Mouse (Mus musculus): Measurements from ENCODE around the gene Defb38. TPM values are rescaled to one million over a fixed set of nuclear protein-coding genes. Genes with fewer than 3 reads are reported as not detected.

The Defb38 gene
- polyA plus RNA-seq (2012; rRNA removed): not detected in 2 replicates

GRCm38 (mm10) chr8:19026466-19026865, at the start of gene Defb38:
Gene Defb38, minus strand, starts transcription at chr8:19026566.
- Histone ChIP-seq H3K4me1 (replicated peaks; ENCODE audit: control insufficient read depth, insufficient read depth, low read length) (no peaks in the 10 kb centered on the region), H3K27me3 (ENCODE audit: control insufficient read depth, insufficient read depth, low read length) (no peaks in the 10 kb centered on the region), H3K4me3 (ENCODE audit: control insufficient read depth, insufficient read depth, low read length) (no peak within 1 kb of the TSS), H3K36me3 (ENCODE audit: control insufficient read depth, insufficient read depth, low read length) (no peaks in the 10 kb centered on the region), H3K27ac (ENCODE audit: control insufficient read depth, insufficient read depth, low read length) (no peak within 1 kb of the TSS)
- TF ChIP-seq POLR2A (IDR thresholded peaks at IDR 0.05; ENCODE audit: control insufficient read depth, extremely low read depth, insufficient read depth, low read length, poor library complexity): no peak
- TF ChIP-seq CTCF (IDR thresholded peaks at IDR 0.05; ENCODE audit: borderline replicate concordance, control insufficient read depth, extremely low read depth, insufficient read depth, low read length, poor library complexity): no peak
- DNase-seq: no peak
- WGBS: 93% methylated on average over 1 of the region's 1 CpGs

GRCm38 (mm10) chr8:19066013-19066412, 39.6 kb upstream of the Defb38 start:
- H3K27me3 ChIP-seq (ENCODE audit: control insufficient read depth, insufficient read depth, low read length): no peaks in the 10 kb centered on the region
- no peak for DNase-seq
- no peak overlapping the region for H3K27ac ChIP-seq (ENCODE audit: control insufficient read depth, insufficient read depth, low read length)
- no peak for TF ChIP-seq POLR2A (IDR thresholded peaks at IDR 0.05; ENCODE audit: control insufficient read depth, extremely low read depth, insufficient read depth, low read length, poor library complexity)
- no peak for TF ChIP-seq CTCF (IDR thresholded peaks at IDR 0.05; ENCODE audit: borderline replicate concordance, control insufficient read depth, extremely low read depth, insufficient read depth, low read length, poor library complexity)
- 77% methylated on average over 2 of the region's 2 CpGs for WGBS
- H3K36me3 ChIP-seq (ENCODE audit: control insufficient read depth, insufficient read depth, low read length): no peaks in the 10 kb centered on the region
- no peaks in the 10 kb centered on the region for H3K4me1 ChIP-seq (replicated peaks; ENCODE audit: control insufficient read depth, insufficient read depth, low read length)
- no peak overlapping the region for H3K4me3 ChIP-seq (ENCODE audit: control insufficient read depth, insufficient read depth, low read length)

GRCm38 (mm10) chr8:19064710-19065109, 38.3 kb upstream of the Defb38 start, which contains the start of gene Defb39:
Gene Defb39, minus strand, starts transcription at chr8:19064810.
- Histone ChIP-seq H3K4me3 (ENCODE audit: control insufficient read depth, insufficient read depth, low read length) (no peak within 1 kb of the TSS), H3K36me3 (ENCODE audit: control insufficient read depth, insufficient read depth, low read length) (no peaks in the 10 kb centered on the region), H3K27me3 (ENCODE audit: control insufficient read depth, insufficient read depth, low read length) (no peaks in the 10 kb centered on the region), H3K4me1 (replicated peaks; ENCODE audit: control insufficient read depth, insufficient read depth, low read length) (no peaks in the 10 kb centered on the region), H3K27ac (ENCODE audit: control insufficient read depth, insufficient read depth, low read length) (no peak within 1 kb of the TSS)
- WGBS: 81% methylated on average over 1 of the region's 1 CpGs
- DNase-seq: no peak
- TF ChIP-seq CTCF (IDR thresholded peaks at IDR 0.05; ENCODE audit: borderline replicate concordance, control insufficient read depth, extremely low read depth, insufficient read depth, low read length, poor library complexity): no peak
- no peak for TF ChIP-seq POLR2A (IDR thresholded peaks at IDR 0.05; ENCODE audit: control insufficient read depth, extremely low read depth, insufficient read depth, low read length, poor library complexity)

GRCm38 (mm10) chr8:19062891-19063290, 36.5 kb upstream of the Defb38 start:
- Histone ChIP-seq H3K4me1 (replicated peaks; ENCODE audit: control insufficient read depth, insufficient read depth, low read length) (no peaks in the 10 kb centered on the region), H3K4me3 (ENCODE audit: control insufficient read depth, insufficient read depth, low read length) (no peak overlapping the region), H3K27me3 (ENCODE audit: control insufficient read depth, insufficient read depth, low read length) (no peaks in the 10 kb centered on the region), H3K36me3 (ENCODE audit: control insufficient read depth, insufficient read depth, low read length) (no peaks in the 10 kb centered on the region), H3K27ac (ENCODE audit: control insufficient read depth, insufficient read depth, low read length) (no peak overlapping the region)
- TF ChIP-seq CTCF (IDR thresholded peaks at IDR 0.05; ENCODE audit: borderline replicate concordance, control insufficient read depth, extremely low read depth, insufficient read depth, low read length, poor library complexity) (no peak), POLR2A (IDR thresholded peaks at IDR 0.05; ENCODE audit: control insufficient read depth, extremely low read depth, insufficient read depth, low read length, poor library complexity) (no peak)
- DNase-seq: no peak

- Histone ChIP-seq H3K36me3 (ENCODE audit: control insufficient read depth, insufficient read depth, low read length) (no peaks in the 10 kb centered on the region), H3K4me3 (ENCODE audit: control insufficient read depth, insufficient read depth, low read length) (no peak overlapping the region), H3K4me1 (replicated peaks; ENCODE audit: control insufficient read depth, insufficient read depth, low read length) (no peaks in the 10 kb centered on the region), H3K27ac (ENCODE audit: control insufficient read depth, insufficient read depth, low read length) (no peak overlapping the region), H3K27me3 (ENCODE audit: control insufficient read depth, insufficient read depth, low read length) (no peaks in the 10 kb centered on the region)
- WGBS: 95% methylated on average over 14 of the region's 14 CpGs
- TF ChIP-seq POLR2A (IDR thresholded peaks at IDR 0.05; ENCODE audit: control insufficient read depth, extremely low read depth, insufficient read depth, low read length, poor library complexity): no peak
- TF ChIP-seq CTCF (IDR thresholded peaks at IDR 0.05; ENCODE audit: borderline replicate concordance, control insufficient read depth, extremely low read depth, insufficient read depth, low read length, poor library complexity): no peak
- no peak for DNase-seq
Measured at GRCm38 (mm10) chr8:19045242-19045641, 18.9 kb upstream of the Defb38 start.

Other genes with a start within 250 kb of the Defb38 start
- gene Defb40, start 48.3 kb downstream of the Defb38 start, polyA plus RNA-seq (2012; rRNA removed): not detected in 2 replicates
- gene Defb37, start 35.5 kb downstream of the Defb38 start, polyA plus RNA-seq (2012; rRNA removed): not detected in 2 replicates
- gene Defb39, start 38.2 kb upstream of the Defb38 start, polyA plus RNA-seq (2012; rRNA removed): not detected in 2 replicates
- not detected in 2 replicates for gene Defb12, start 88.3 kb upstream of the Defb38 start, polyA plus RNA-seq (2012; rRNA removed)
- gene Defb34, start 97.2 kb upstream of the Defb38 start, polyA plus RNA-seq (2012; rRNA removed): not detected in 2 replicates
- gene Gm45826, start 114.2 kb upstream of the Defb38 start, polyA plus RNA-seq (2012; rRNA removed): not detected in 2 replicates
- gene Defb14, start 167.8 kb upstream of the Defb38 start, polyA plus RNA-seq (2012; rRNA removed): not detected in 2 replicates
- not detected in 2 replicates for gene Defb4, start 172.1 kb upstream of the Defb38 start, polyA plus RNA-seq (2012; rRNA removed)
- 19.6 and 32.1 TPM in 2 replicates for gene Defb6, start 198.9 kb upstream of the Defb38 start, polyA plus RNA-seq (2012; rRNA removed)
- not detected in 2 replicates for gene Defb46, start 213.3 kb upstream of the Defb38 start, polyA plus RNA-seq (2012; rRNA removed)
- gene Defb5, start 221.0 kb upstream of the Defb38 start, polyA plus RNA-seq (2012; rRNA removed): not detected in 2 replicates

Measured in thymus, adult 2 months (tissue).